Mouse (Mus musculus) E14TG2a.4 (cell line): ENCODE measurements around the gene Nr1h3.

Source experiments
- H3K27me3 ChIP-seq: 2 replicates; pipeline ENCODE4 v1.6.1; 2014; ENCODE audit warnings: low read length, control low read depth; ENCODE audit not compliant: insufficient read depth
- H3K36me3 ChIP-seq: 2 replicates; pipeline ENCODE4 v1.6.1; 2014; ENCODE audit warnings: low read length, control low read depth; ENCODE audit not compliant: insufficient read depth
- H3K4me1 ChIP-seq: replicated peaks from 2 replicates; pipeline ENCODE4 v1.6.1; 2014; ENCODE audit warnings: low read depth, low read length, control low read depth
- H3K4me3 ChIP-seq: replicated peaks from 2 replicates; pipeline ENCODE4 v1.5.1; 2014; ENCODE audit warnings: mild to moderate bottlenecking, low read length
- H3K9me3 ChIP-seq: 2 replicates; pipeline ENCODE4 v1.6.1; 2014; ENCODE audit warnings: low read length, control low read depth
- CTCF ChIP-seq: conservative IDR thresholded peaks from 2 replicates; pipeline ENCODE4 v1.5.1; 2014; ENCODE audit warnings: low read length
- NANOG ChIP-seq: IDR thresholded peaks from 2 replicates; pipeline ENCODE4 v1.6.1; 2014; ENCODE audit warnings: borderline replicate concordance, low read length, mixed read lengths
- POU5F1 ChIP-seq: IDR thresholded peaks from 2 replicates; pipeline ENCODE4 v1.6.1; 2014; ENCODE audit warnings: low read length, borderline replicate concordance

Nr1h3 gene

GRCm38 (mm10) chr2:91198888-91199287 lies 3.7 kb downstream of the Nr1h3 start:
- Histone ChIP-seq H3K9me3 (no peaks in the 10 kb centered on the region), H3K4me1 (peaks cover 33% of the 10 kb centered on the region), H3K27me3 (peaks cover 38% of the 10 kb centered on the region), H3K4me3 (no peak overlapping the region), H3K36me3 (no peaks in the 10 kb centered on the region)
- no peak for TF ChIP-seq NANOG
- TF ChIP-seq CTCF, result no peak
- no peak for TF ChIP-seq POU5F1

- Histone ChIP-seq H3K9me3 (no peaks in the 10 kb centered on the region), H3K4me3 (no peak overlapping the region), H3K27me3 (peaks cover 60% of the 10 kb centered on the region), H3K36me3 (no peaks in the 10 kb centered on the region), H3K4me1 (peaks cover 20% of the 10 kb centered on the region)
- TF ChIP-seq CTCF (no peak), POU5F1 (no peak), NANOG (no peak)
These were observed 6.0 kb downstream of the Nr1h3 start for GRCm38 (mm10) chr2:91196577-91197001.

- H3K27me3 ChIP-seq, result peaks cover 62% of the 10 kb centered on the region
- no peaks in the 10 kb centered on the region for H3K9me3 ChIP-seq
- TF ChIP-seq POU5F1, result no peak
- peak; percentile 46 for TF ChIP-seq CTCF
- TF ChIP-seq NANOG, result no peak
- H3K36me3 ChIP-seq, result no peaks in the 10 kb centered on the region
- H3K4me1 ChIP-seq, result peaks cover 25% of the 10 kb centered on the region
- peak overlapping the region; percentile 72 for H3K4me3 ChIP-seq
These were observed 7.9 kb downstream of the Nr1h3 start for GRCm38 (mm10) chr2:91194624-91195332.

GRCm38 (mm10) chr2:91190501-91190900 lies 12.1 kb downstream of the Nr1h3 start:
- TF ChIP-seq CTCF (no peak), POU5F1 (no peak), NANOG (no peak)
- Histone ChIP-seq H3K4me1 (peaks cover 25% of the 10 kb centered on the region), H3K27me3 (peaks cover 43% of the 10 kb centered on the region), H3K4me3 (peak overlapping the region; percentile 55), H3K9me3 (no peaks in the 10 kb centered on the region), H3K36me3 (no peaks in the 10 kb centered on the region)

GRCm38 (mm10) chr2:91187431-91187830 lies 15.2 kb downstream of the Nr1h3 start:
- no peaks in the 10 kb centered on the region for H3K36me3 ChIP-seq
- H3K4me3 ChIP-seq, result no peak overlapping the region
- TF ChIP-seq POU5F1 (no peak), NANOG (no peak), CTCF (no peak)
- H3K27me3 ChIP-seq, result peaks cover 14% of the 10 kb centered on the region
- no peaks in the 10 kb centered on the region for H3K9me3 ChIP-seq
- H3K4me1 ChIP-seq, result peaks cover 23% of the 10 kb centered on the region

GRCm38 (mm10) chr2:91186208-91186607 lies 16.4 kb downstream of the Nr1h3 start:
- Histone ChIP-seq H3K4me1 (peaks cover 25% of the 10 kb centered on the region), H3K4me3 (no peak overlapping the region), H3K27me3 (peaks cover 13% of the 10 kb centered on the region), H3K9me3 (no peaks in the 10 kb centered on the region), H3K36me3 (no peaks in the 10 kb centered on the region)
- no peak for TF ChIP-seq CTCF
- TF ChIP-seq NANOG, result no peak
- TF ChIP-seq POU5F1, result no peak

GRCm38 (mm10) chr2:91183711-91184405 lies 18.8 kb downstream of the Nr1h3 start, which contains the start of gene Madd:
Madd (minus strand) TSS chr2:91183837.
- H3K4me3 ChIP-seq, result peak within 1 kb of the TSS; percentile 98
- peaks cover 19% of the 10 kb centered on the region for H3K4me1 ChIP-seq

GRCm38 (mm10) chr2:91183148-91183513 lies 19.5 kb downstream of the Nr1h3 start:
- Histone ChIP-seq H3K9me3 (no peaks in the 10 kb centered on the region), H3K4me3 (peak overlapping the region; percentile 98), H3K27me3 (peaks cover 23% of the 10 kb centered on the region), H3K36me3 (no peaks in the 10 kb centered on the region), H3K4me1 (peaks cover 19% of the 10 kb centered on the region)
- TF ChIP-seq POU5F1, result no peak
- no peak for TF ChIP-seq NANOG
- TF ChIP-seq CTCF, result no peak

More at GRCm38 (mm10) chr2:91183711-91184405, 18.8 kb downstream of the Nr1h3 start, which contains the start of gene Madd:
- Histone ChIP-seq H3K9me3 (no peaks in the 10 kb centered on the region), H3K27me3 (peaks cover 20% of the 10 kb centered on the region), H3K36me3 (no peaks in the 10 kb centered on the region)
- TF ChIP-seq CTCF, result no peak
- TF ChIP-seq NANOG, result no peak
- no peak for TF ChIP-seq POU5F1
